Mouse (Mus musculus): ENCODE measurements around the gene AC124502.3. TPM values are rescaled to one million over a fixed set of nuclear protein-coding genes. Genes with fewer than 3 reads are reported as not detected.

Gene AC124502.3
- 0.37 to 2.7 TPM (median 1.3 TPM) in 4 replicates for total RNA-seq (2023)

DNA sequence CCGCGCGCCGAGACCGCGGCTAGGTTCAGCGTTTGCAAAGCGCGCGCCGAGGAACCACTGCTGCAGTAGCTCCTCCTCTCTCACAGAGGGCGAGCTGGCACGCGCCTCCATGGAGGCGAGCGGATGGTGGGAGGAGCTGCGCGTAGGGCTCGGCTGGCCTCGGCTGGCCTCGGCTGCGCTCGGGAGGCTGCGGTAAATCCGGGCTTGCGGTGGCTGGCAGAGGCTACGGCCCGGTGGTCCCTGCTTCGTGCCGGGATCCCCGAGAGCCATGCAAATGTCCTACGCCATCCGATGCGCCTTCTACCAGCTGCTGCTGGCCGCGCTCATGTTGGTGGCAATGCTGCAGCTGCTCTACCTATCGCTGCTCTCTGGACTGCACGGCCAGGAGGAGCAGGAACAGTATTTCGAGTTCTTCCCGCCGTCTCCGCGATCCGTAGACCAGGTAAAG is at the start of gene AC124502.3, which contains the start of gene B4gat1:
TSS of gene AC124502.3 (plus strand) at position 183 of the 448 bp plus-strand sequence.
TSS of gene B4gat1 (plus strand) at position 118 of the 448 bp plus-strand sequence.

DNA sequence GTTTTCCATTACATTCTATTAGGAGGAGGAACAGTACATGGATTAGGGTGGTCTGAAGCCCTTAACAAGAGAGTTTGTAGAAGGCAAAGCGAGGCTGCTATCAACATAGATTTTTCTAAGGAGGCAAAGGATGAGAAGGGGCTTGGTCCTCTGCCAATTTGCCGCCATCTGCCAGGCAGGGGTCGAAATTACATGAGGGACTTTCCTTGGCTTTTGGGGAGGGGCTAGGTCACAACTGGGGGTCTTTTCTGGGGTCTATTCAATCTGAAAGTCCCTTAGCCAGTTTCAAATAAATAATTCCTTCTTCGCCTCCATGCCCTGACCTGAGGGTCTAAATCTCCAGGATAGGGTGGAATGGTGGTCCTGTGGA is 48.5 kb upstream of the AC124502.3 start, which contains the start of gene Npas4:
TSS of gene Npas4 (minus strand) at position 61 of the 370 bp plus-strand sequence.

DNA sequence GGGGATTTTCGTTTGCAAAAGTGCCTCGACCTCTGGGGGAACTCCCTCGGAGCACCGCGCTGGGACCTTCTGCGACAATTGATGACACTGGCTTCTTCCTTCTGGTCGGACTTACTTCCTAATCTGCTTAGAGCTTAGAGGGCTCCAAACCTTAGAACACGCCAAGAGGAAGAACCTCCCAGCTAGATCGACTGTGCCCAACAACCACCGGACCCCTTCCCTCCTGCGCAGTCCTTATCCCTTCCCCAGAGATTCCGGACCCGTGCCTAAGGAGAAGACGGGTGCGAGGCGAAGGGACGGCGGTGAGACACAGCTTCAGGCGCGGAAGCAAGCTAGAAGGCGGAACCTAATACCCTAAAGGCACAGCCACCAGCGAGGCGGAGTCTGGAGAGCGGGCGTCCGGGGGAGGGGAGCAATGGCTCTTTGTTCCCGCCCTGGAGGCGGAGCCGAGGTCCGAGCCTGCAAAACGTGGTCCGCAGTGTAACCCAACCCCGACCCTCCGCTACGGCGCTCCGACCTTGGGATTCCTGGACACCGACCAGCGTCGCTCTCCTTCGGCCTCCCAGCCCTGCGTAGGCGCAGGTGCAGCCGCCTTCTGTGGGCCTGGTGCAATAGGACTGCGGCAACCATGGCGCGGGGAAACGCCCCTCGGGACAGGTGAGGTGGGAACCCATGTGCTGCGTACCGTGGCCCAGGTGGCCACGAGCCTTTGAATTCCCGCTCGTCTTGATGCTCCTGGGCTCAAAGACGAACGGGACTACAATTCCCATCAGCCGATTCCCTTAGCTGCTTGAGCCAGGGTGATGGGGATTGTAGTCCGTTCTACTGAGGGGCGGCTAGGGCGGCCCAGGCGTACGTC is 14.8 kb upstream of the AC124502.3 start, which contains the start of gene Slc29a2:
TSS of gene Slc29a2 (plus strand) at position 240 of the 859 bp plus-strand sequence.

DNA sequence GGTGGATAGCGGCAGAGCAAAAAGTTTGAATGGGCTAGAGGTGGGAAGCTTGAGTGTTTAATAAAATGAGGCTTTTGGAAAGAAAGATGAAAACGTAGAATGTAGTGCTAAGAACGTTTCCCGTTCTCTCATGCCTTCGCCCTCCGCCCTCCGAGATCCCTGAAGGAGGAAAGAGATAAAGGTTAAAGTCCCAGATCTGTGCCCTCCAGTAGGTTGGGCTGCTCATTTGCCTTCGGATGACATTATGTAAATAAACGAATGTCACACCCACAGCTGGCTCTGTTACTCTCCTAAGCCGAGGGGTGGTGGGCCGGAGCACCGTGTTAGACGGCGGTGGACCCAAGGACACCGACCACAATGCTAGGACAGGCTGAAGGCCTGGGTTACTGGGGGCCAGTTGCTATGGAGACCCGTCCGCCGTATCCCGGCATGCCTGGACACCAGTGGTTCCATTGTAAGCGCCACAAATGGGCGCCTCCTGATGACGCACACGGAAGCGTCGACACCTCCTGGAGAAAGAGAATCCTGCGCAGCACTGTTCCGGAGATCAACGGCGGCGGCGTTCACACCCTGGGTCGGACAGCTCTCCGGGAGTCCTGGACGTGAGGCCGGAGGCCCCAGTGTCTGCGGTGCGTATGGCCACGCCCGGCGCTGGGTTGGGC is 2.3 kb downstream of the AC124502.3 start, which contains the start of gene Brms1:
TSS of gene Brms1 (plus strand) at position 493 of the 662 bp plus-strand sequence.

DNA sequence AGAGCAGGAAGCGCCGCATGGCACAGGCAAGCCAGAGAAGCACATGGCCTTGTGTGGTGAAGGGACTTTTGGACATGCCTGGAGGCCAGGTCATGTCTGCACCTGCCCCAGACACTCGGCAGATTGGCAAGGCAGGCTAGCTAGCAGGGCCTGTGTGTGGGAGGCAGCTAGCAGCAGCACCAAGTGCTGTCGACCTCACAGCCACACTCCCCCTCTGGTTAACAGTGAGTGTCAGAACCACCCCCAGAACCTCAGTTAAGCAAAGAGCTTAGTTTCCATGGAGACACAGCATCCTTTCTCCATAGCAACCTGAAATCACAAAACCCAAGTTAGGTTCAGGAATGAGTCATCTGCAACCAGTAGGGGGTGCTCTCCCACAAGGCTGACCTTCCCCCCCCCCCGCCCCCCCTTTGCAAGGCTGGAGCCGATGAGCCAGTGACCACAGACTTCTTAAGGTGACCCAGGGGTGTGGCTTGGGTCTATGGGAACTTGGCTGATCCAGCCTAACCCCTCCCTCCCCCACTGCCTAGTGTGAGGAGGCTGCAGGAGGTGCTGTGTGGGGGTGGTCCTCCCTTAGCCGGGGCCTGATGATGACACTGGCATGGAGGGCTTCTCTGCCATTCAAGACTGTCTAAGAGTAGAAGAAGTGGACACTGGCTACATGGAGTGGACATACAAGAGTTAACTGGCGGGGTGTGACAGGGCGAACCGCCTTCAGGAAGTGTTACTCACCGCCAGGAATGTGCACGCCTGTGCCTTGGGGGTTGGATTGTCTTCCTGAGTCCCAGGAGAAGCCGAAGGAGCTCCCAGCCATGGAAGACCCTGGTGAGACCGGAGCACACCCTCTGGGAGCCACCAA is 11.6 kb downstream of the AC124502.3 start, which contains the start of gene Rin1:
TSS of gene Rin1 (plus strand) at position 435 of the 859 bp plus-strand sequence.

DNA sequence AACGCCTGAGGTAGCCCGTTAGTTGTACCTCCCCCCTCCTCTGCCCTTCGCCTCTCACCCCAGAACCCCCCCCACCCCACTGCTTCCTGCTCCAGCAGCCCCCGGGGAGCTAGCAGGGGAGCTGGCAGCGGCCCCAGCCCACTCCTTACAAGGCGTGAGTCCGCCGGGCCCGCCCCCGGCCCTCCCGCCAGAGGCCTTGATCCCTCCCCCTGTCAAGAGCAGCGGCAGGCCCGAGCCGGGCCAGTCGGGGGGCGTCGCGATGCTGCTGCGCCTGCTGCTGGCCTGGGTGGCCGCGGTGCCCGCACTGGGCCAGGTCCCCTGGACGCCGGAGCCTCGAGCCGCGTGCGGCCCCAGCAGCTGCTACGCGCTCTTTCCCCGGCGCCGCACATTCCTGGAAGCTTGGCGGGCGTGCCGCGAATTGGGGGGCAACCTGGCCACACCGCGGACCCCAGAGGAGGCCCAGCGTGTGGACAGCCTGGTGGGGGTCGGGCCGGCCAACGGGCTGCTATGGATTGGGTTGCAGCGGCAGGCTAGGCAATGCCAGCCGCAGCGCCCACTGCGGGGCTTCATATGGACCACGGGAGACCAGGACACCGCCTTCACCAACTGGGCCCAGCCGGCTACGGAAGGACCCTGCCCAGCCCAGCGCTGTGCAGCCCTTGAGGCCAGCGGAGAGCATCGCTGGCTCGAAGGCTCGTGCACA is 29.3 kb downstream of the AC124502.3 start, which contains the start of gene Cd248:
TSS of gene Cd248 (plus strand) at position 212 of the 703 bp plus-strand sequence.

DNA sequence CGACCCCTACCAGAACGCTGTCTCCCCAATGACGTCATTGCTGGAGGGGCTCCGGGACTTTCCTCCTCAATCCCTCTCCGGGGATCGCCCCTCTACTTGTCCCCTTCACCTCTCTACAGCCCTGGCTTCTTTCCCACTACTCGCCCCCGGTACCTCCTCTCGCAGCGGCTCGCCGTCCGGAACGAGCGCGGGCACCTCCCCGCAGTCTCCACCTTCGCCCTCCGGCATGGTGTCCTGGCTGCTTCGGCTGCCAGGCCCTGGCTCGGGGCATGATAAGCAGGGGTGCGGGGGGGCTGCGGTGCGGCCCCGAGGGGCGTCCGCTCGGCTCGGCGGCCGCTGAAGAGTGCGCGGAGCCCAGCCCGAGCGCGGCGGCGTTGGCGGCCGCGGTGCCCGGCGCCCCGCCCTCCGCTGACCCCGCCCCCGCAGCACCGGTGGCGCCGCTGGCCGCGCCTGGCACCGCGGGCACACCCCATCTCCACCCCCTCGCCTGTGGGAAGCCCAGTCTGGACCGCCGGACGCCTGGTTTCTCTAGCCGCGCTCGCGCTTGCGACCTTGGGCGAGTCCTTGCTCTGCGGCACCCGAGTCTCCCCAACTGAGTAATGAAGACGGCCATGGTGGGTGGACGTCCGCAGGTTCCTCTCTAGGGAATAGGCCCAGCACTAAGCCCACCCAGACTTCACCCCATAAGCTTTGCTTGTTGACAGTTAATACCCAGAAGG is 46.6 kb downstream of the AC124502.3 start, which contains the start of gene Tmem151a:
TSS of gene Tmem151a (minus strand) at position 387 of the 719 bp plus-strand sequence.

DNA sequence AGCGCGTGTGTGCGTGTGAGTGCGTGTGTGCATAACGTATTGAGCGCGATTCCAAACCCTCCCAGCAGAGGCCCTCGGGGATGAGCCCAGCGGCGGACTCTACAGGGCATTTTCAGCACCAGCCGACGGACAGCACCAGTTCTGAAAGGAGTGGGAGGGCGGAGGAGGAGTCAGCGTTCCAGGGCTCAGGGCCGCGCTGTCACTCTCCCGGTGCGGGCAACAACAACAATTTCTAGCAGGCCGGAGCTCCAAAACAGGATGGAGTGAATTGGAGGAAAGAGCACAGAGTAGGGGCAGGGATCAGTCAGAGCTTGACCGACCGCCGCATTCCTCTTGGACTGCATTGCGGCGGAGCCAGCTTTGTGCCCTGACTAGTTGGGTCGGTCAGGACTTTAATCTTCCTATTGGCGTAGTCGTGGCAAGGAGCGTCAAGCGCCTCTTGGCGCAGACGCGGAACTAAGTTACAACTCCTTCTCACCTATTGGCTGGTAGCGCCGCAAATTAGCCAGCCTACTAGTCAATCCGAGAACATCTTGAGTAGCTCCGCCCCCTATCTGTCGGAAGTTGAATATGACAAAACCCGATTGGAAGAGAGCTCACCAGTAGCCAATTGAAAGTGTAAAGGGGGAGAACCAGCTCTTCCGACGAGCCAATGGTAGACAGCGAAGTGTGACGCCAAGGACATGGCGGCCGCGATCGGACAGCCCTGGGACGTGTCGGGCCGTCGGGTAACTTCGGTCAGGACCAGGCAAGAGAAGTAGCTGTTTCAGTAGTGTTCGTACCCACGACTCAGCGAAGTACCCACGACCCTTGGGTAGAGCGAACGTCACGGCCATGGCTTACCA is 49.4 kb downstream of the AC124502.3 start, which contains the start of gene Yif1a:
TSS of gene Yif1a (plus strand) at position 655 of the 845 bp plus-strand sequence.

DNA sequence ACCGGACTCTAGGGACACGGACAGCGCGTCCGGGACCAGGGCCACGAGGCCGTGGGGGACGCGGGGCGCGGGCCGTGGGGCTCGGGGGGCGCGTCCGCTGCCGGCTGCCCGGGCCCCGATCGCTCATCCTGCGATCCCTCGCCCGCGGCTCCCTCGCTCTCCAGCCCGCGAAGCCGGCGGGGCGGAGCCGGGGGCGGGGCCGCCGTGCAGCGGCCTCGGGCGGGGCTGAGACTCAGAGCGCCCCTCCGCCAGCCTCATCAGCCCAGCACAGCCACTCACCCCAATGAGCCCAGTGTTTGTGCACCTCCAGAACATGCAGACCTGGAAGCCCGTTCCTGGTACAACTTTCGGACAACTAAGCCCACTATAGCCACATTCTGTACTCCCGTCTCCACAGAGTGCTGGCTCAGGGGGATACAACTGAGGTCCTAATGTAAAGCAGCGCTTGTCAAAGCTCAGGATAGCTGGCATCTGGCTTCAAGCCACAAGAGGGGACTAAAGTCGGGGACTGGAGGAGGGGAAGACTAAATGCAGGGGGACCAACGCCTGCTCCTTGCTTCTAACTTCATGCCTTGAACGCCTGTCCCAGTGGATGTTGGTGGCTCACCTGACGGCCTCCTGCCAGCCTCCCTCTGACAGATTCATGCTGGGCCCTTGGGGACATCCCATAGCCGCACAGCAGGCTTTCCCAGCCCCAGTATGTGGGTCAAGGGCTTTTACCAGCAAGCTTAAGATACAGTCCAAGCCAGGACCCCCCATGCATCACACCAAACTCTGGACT is 59.9 kb downstream of the AC124502.3 start, which contains the start of gene Cnih2:
TSS of gene Cnih2 (minus strand) at position 159 of the 781 bp plus-strand sequence.

Other genes with a start within 250 kb of the AC124502.3 start
- 61.9 to 70.4 TPM (median 67.2 TPM) in 4 replicates for gene Rbm4, start 245.0 kb upstream of the AC124502.3 start, total RNA-seq (2023)
- 31.5 to 41.0 TPM (median 35.7 TPM) in 4 replicates for gene Gm21992, start 227.3 kb upstream of the AC124502.3 start, total RNA-seq (2023)
- 62.0 to 86.9 TPM (median 81.9 TPM) in 4 replicates for gene Rbm14, start 227.3 kb upstream of the AC124502.3 start, total RNA-seq (2023)
- 17.3 to 22.6 TPM (median 21.8 TPM) in 4 replicates for gene Ccs, start 199.6 kb upstream of the AC124502.3 start, total RNA-seq (2023)
- not detected in 4 replicates for gene Ccdc87, start 199.5 kb upstream of the AC124502.3 start, total RNA-seq (2023)
- 0.88 to 1.8 TPM (median 1.5 TPM) in 4 replicates for gene Ctsf, start 183.8 kb upstream of the AC124502.3 start, total RNA-seq (2023)
- gene Actn3, start 161.0 kb upstream of the AC124502.3 start, total RNA-seq (2023), result not detected in 4 replicates
- gene Zdhhc24, start 160.2 kb upstream of the AC124502.3 start, total RNA-seq (2023), result 7.5 to 11.4 TPM (median 9.0 TPM) in 4 replicates
- gene Bbs1, start 132.3 kb upstream of the AC124502.3 start, total RNA-seq (2023), result 2.5 to 3.7 TPM (median 2.6 TPM) in 4 replicates
- 65.2 to 87.2 TPM (median 74.8 TPM) in 4 replicates for gene Dpp3, start 110.6 kb upstream of the AC124502.3 start, total RNA-seq (2023)
- 1.5 to 2.5 TPM (median 2.0 TPM) in 4 replicates for gene Peli3, start 95.8 kb upstream of the AC124502.3 start, total RNA-seq (2023)
- gene Mrpl11, start 76.7 kb upstream of the AC124502.3 start, total RNA-seq (2023), result 24.7 to 38.8 TPM (median 33.6 TPM) in 4 replicates
- not detected in 4 replicates for gene Npas4, start 48.6 kb upstream of the AC124502.3 start, total RNA-seq (2023)
- 2.2 to 7.1 TPM (median 4.2 TPM) in 4 replicates for gene Slc29a2, start 15.0 kb upstream of the AC124502.3 start, total RNA-seq (2023)
- 2.3 to 4.9 TPM (median 3.2 TPM) in 4 replicates for gene B4gat1, start 65 bp upstream of the AC124502.3 start, total RNA-seq (2023)
- 59.2 to 73.9 TPM (median 68.5 TPM) in 4 replicates for gene Brms1, start 2.5 kb downstream of the AC124502.3 start, total RNA-seq (2023)
- 3.0 to 3.9 TPM (median 3.3 TPM) in 4 replicates for gene Rin1, start 11.6 kb downstream of the AC124502.3 start, total RNA-seq (2023)
- not detected in 4 replicates for gene Cd248, start 29.2 kb downstream of the AC124502.3 start, total RNA-seq (2023)
- 0.15 to 2.9 TPM (median 0.31 TPM) in 3 of 4 replicates, not detected in the other for gene Tmem151a, start 46.6 kb downstream of the AC124502.3 start, total RNA-seq (2023)
- gene Yif1a, start 49.6 kb downstream of the AC124502.3 start, total RNA-seq (2023), result 31.0 to 32.1 TPM (median 31.7 TPM) in 4 replicates
- 0.86 to 1.6 TPM (median 1.3 TPM) in 4 replicates for gene Cnih2, start 59.6 kb downstream of the AC124502.3 start, total RNA-seq (2023)
- 96.5 to 104 TPM (median 103 TPM) in 4 replicates for gene Rab1b, start 68.2 kb downstream of the AC124502.3 start, total RNA-seq (2023)
- gene Klc2, start 79.7 kb downstream of the AC124502.3 start, total RNA-seq (2023), result 34.4 to 45.7 TPM (median 38.8 TPM) in 4 replicates
- 72.0 to 82.2 TPM (median 75.3 TPM) in 4 replicates for gene Pacs1, start 234.2 kb downstream of the AC124502.3 start, total RNA-seq (2023)